Mouse (Mus musculus): Measurements from ENCODE around the gene Mrpl45.

GRCm38 (mm10) chr11:97285852-97286775 lies 29.4 kb upstream of the Mrpl45 start:
- TF ChIP-seq POLR2A (IDR thresholded peaks at IDR 0.05; ENCODE audit: low read depth, low read length), result no peak
- TF ChIP-seq CTCF (IDR thresholded peaks at IDR 0.05; ENCODE audit: extremely low read depth, insufficient read length, insufficient replicate concordance, low read depth, low read length), result no peak

Data from small intestine, adult 2 months (tissue).